Mouse (Mus musculus) midbrain, embryonic 16.5 days (tissue): ENCODE measurements at regions not wholly inside any gene's neighbourhood (a gene's known extent, or its start where the extent isn't known, plus 50 kb on each side); places are given as distances from the start of the nearest gene placed in this dataset.

Experiments used
- ATAC-seq: fragments of 200-750 bp; cut with Nextera tagmentation; 2 replicates; pipeline ENCODE4 v1.8.0; 2017; ENCODE audit warnings: moderate TSS enrichment
- H3K27ac ChIP-seq: fragments of 300-500 bp; sonication (generic); 2 replicates; pipeline ENCODE4 v1.5.1; 2014; ENCODE audit warnings: mild to moderate bottlenecking, low read length, mixed read lengths
- H3K27me3 ChIP-seq: fragments of 300-500 bp; sonication (generic); 2 replicates; pipeline ENCODE4 v1.6.1; 2014; ENCODE audit warnings: low read depth, low read length, mixed read lengths; ENCODE audit not compliant: control insufficient read depth, insufficient read depth
- H3K36me3 ChIP-seq: fragments of 300-500 bp; sonication (generic); 2 replicates; pipeline ENCODE4 v1.6.1; 2014; ENCODE audit warnings: mild to moderate bottlenecking, low read length, moderate library complexity, mixed read lengths; ENCODE audit not compliant: control insufficient read depth, insufficient read depth
- H3K4me1 ChIP-seq: fragments of 300-500 bp; sonication (generic); 2 replicates; pipeline ENCODE4 v1.6.1; 2014; ENCODE audit warnings: mild to moderate bottlenecking, low read length, mixed read lengths; ENCODE audit not compliant: control insufficient read depth, insufficient read depth
- H3K4me2 ChIP-seq: fragments of 300-500 bp; sonication (generic); 2 replicates; pipeline ENCODE4 v1.6.1; 2014; ENCODE audit warnings: mild to moderate bottlenecking, low read length, mixed read lengths
- H3K4me3 ChIP-seq: fragments of 300-500 bp; sonication (generic); 2 replicates; pipeline ENCODE4 v1.5.1; 2014; ENCODE audit warnings: low read depth, mild to moderate bottlenecking, low read length, moderate library complexity, mixed read lengths
- H3K9ac ChIP-seq: fragments of 300-500 bp; sonication (generic); 2 replicates; pipeline ENCODE4 v1.6.1; 2014; ENCODE audit warnings: low read depth, low read length, mixed read lengths
- H3K9me3 ChIP-seq: fragments of 300-500 bp; sonication (generic); replicated peaks from 2 replicates; pipeline ENCODE4 v1.6.1; 2014; ENCODE audit warnings: mild to moderate bottlenecking, low read length, mixed read lengths; ENCODE audit not compliant: control insufficient read depth, poor library complexity, severe bottlenecking
- WGBS: fragments of 180-500 bp; shearing (Covaris S2); extraction: QIAGEN DNeasy Blood & Tissue Kit; methylation state at CpG from one replicate; pipeline ENCODE4 v1.1.7; 2014; 5-methylcytosine and 5-hydroxymethylcytosine counted together

DNA sequence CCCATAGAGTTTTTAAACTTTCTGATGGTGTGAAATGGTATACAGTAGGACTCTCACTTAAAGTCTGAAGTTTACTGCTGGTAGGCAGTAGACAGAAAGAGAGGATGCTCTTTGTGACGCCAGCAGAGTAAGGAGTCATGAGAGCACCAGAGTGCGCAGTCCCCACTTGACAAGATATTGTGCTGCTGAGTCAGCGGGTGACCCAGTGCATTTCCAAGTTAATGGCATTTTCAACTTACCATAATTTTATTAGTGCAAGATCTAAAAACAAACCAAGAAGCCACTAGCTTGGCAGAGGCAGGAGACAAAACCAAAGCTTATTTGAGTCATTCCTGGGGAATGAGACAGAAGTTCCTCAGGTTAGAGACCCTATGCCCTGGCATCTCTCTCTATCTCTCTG is 213.5 kb downstream of the Etnk1 start:
- Histone ChIP-seq H3K4me2 (no peak overlapping the region), H3K9ac (no peak overlapping the region), H3K27me3 (no peaks in the 10 kb centered on the region), H3K27ac (no peak overlapping the region), H3K36me3 (no peaks in the 10 kb centered on the region), H3K4me3 (no peak overlapping the region), H3K9me3 (no peaks in the 10 kb centered on the region), H3K4me1 (no peaks in the 10 kb centered on the region; the same call in 1 of the 2 replicates)
- WGBS, result 94% methylated on average over 3 of the region's 3 CpGs
- no peak for ATAC-seq

DNA sequence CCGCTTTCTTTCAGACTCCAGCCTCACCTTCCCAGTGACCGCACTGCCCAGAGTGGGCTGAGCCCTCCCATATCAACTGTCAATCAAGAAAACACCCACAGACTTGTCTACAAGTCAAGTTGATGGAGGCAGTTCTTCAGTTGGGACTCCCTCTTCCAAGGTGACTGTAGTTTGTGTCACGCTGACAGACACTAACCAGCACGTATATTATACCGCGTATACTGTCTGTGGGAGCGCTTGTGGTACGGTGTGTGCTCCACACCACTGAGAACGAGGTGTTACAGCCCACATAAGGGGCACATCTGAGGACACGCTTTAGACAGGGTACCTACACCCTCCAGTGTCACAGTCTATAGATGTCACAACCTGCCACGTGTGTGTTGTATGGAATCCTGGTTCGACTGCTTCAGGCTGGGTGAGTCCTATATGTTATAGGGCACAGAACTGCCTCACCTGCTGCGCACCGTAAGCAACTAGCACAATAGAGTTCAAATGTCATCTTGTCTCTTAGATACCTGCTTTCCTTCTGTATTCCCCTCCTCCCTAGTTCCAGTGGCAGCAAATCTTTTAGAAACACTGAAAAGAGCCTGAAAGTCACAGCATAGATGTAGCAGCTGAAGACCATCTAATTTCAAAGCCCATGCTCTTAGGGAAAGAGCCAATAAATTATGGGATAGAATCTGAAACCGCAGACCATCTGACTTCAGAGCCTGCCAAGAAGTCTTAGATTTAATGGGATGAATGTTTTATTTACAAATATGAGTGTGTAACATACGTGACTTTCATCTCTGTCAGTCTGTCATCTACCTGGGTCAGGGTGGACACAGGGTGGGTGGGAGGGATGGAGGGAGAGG is 219.8 kb downstream of the Etnk1 start:
- no peak overlapping the region for H3K27ac ChIP-seq
- no peaks in the 10 kb centered on the region for H3K4me1 ChIP-seq
- no peaks in the 10 kb centered on the region for H3K36me3 ChIP-seq
- no peaks in the 10 kb centered on the region for H3K9me3 ChIP-seq
- 95% methylated on average over 16 of the region's 16 CpGs for WGBS
- H3K4me2 ChIP-seq, result no peak overlapping the region
- ATAC-seq, result no peak
- H3K4me3 ChIP-seq, result no peak overlapping the region
- no peak overlapping the region for H3K9ac ChIP-seq
- H3K27me3 ChIP-seq, result no peaks in the 10 kb centered on the region

DNA sequence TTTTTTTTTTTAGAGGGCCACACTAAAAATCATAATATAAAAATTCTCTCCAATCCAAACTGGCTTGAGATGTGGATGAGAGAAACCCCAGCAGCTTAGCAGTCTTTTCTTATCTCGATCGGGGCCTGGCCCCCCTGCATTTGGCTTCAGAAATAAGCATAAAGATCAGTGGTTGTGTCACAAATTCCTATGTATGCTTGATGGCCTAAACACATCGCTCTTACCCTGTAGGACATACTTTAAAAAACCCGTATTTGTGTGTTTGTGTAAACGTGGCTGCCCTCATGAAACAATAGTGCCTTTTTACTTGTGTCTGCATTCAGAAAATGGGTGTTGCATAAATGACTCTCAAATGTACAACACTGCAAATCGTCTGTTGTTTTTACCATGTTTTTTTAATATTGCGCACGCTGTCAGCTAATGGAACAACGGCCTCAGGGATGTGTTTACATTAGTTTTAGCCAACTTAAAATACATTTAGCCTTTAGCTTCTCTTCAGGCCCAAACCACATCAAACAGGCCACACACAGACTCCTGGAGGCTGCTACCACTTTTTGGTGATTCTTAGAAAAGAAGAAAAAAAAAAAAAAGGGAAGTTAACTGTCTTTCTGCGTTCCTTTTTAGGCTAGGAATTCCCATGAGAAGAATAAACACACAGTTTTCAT is 226.7 kb downstream of the Etnk1 start:
- 63% methylated on average over 10 of the region's 10 CpGs for whole genome bisulfite sequencing
- ATAC-seq, result no peak
- Histone ChIP-seq H3K4me2 (no peak overlapping the region), H3K4me3 (no peak overlapping the region), H3K27ac (no peak overlapping the region), H3K27me3 (no peaks in the 10 kb centered on the region), H3K9ac (no peak overlapping the region), H3K36me3 (no peaks in the 10 kb centered on the region), H3K9me3 (no peaks in the 10 kb centered on the region), H3K4me1 (no peaks in the 10 kb centered on the region)

DNA sequence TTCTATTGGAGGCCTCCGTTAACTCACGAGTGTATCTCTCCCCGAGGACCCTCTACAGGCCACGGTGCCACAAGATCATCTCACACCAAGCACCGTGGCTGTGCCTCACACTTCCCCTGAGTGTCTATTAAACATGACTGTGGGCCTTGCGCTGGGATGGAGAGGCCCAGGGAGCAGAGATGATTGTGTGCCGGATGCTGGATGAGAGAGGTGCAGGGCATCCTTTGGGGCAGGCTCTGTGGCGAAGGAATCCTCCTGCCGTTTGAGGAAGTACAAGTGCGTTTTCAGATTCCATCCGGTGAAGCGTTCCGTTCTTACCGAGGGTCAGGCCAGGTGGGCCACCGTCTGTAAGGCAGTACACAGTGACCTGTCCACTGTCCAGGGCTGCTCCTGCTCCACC is 227.4 kb downstream of the Etnk1 start:
- Histone ChIP-seq H3K27me3 (no peaks in the 10 kb centered on the region), H3K9me3 (no peaks in the 10 kb centered on the region), H3K36me3 (no peaks in the 10 kb centered on the region), H3K4me1 (no peaks in the 10 kb centered on the region), H3K27ac (no peak overlapping the region), H3K4me3 (no peak overlapping the region), H3K9ac (no peak overlapping the region), H3K4me2 (no peak overlapping the region)
- WGBS, result 86% methylated on average over 15 of the region's 15 CpGs
- no peak for ATAC-seq

DNA sequence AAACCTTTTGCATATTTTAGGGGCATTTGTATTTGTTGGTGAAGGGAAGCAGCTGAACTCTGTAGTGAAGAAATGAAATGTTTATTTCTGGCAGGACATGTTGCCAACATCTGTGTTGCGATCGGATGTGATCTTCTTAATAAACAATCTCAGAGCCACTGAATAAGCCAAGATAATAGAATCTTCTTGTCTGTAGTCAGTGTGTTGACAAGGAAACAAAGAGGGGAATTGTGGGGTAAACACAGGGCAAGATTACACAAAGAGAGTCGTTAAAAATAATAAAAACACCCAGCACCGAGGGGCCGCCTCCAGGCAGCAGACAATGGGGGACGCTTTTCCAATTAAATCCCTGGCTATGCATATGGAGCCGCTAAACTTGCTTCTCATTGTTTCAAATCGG is 234.4 kb downstream of the Etnk1 start:
- no peaks in the 10 kb centered on the region for H3K27me3 ChIP-seq
- H3K9me3 ChIP-seq, result no peaks in the 10 kb centered on the region
- ATAC-seq, result no peak
- H3K9ac ChIP-seq, result no peak overlapping the region
- no peak overlapping the region for H3K27ac ChIP-seq
- H3K36me3 ChIP-seq, result no peaks in the 10 kb centered on the region
- H3K4me2 ChIP-seq, result no peak overlapping the region
- 17% methylated on average over 8 of the region's 8 CpGs for WGBS
- no peaks in the 10 kb centered on the region for H3K4me1 ChIP-seq
- no peak overlapping the region for H3K4me3 ChIP-seq

DNA sequence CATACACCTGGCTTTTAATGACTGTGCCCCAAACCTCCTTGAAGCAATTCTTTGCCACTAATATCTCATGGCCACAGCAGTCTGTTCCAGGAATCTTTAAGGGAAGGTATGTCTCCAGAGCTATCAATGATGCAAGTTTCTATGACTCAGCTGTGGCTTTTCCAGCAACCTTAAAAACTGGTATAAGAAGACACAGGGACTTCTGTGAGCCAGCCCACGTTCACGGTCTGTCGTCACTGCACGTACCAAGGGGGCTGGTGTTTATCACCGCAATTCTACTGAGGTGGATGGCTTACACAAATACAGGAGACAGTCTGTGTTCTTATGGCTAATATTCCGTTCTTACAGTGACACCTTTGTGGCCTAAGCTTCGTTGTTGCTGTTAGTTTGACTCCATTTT is 234.9 kb downstream of the Etnk1 start:
- Histone ChIP-seq H3K4me1 (no peaks in the 10 kb centered on the region), H3K27me3 (no peaks in the 10 kb centered on the region), H3K27ac (no peak overlapping the region), H3K9me3 (no peaks in the 10 kb centered on the region), H3K9ac (no peak overlapping the region), H3K4me2 (no peak overlapping the region), H3K36me3 (no peaks in the 10 kb centered on the region), H3K4me3 (no peak overlapping the region)
- ATAC-seq, result no peak
- WGBS, result 84% methylated on average over 7 of the region's 7 CpGs

DNA sequence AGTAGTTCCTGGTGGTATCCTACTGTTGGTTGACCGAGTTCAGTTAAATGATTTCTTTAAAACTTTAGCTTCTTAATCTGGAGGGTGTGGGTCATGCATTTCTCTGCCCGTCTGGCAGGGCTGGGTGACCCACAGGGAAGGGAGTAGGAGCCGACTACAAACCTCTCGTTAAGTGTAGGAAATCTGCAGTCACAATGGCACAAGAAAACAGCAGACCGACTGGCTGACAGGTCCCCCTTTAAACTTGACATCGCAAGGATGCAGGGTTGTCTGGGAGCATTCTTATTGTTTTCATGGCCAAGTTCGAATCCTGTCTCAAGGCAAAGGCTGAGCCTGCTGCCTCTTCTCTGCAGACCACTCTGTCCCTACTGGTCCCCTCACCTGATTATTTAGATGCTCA is 235.7 kb downstream of the Etnk1 start:
- no peak for ATAC-seq
- no peak overlapping the region for H3K27ac ChIP-seq
- no peaks in the 10 kb centered on the region for H3K4me1 ChIP-seq
- no peak overlapping the region for H3K9ac ChIP-seq
- H3K4me2 ChIP-seq, result no peak overlapping the region
- H3K4me3 ChIP-seq, result no peak overlapping the region
- no peaks in the 10 kb centered on the region for H3K9me3 ChIP-seq
- 82% methylated on average over 7 of the region's 7 CpGs for WGBS
- H3K36me3 ChIP-seq, result no peaks in the 10 kb centered on the region
- no peaks in the 10 kb centered on the region for H3K27me3 ChIP-seq

DNA sequence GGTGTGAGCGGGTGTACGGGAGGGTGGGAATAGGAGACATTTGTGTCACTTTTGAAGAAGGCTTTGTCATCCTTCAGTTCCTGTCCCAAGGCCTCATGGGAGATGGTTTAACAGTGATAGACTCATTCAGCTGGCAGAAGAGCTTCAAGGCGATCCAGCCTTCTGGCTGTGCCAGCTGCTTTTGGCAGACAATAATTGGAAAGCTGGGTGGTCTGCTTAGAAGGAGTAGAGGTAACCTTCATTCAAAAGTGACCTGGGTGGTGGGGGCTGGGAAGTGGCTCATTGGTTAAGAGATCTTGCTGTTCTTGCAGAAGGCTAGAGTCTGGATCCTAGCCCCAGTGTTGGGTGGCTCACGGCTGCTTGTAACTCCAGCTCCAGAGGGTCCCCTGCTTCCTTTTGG is 237.5 kb downstream of the Etnk1 start:
- H3K4me2 ChIP-seq, result no peak overlapping the region
- 72% methylated on average over 4 of the region's 4 CpGs for WGBS
- no peaks in the 10 kb centered on the region for H3K27me3 ChIP-seq
- no peak overlapping the region for H3K27ac ChIP-seq
- no peak overlapping the region for H3K9ac ChIP-seq
- no peak for ATAC-seq
- H3K4me1 ChIP-seq, result no peaks in the 10 kb centered on the region
- no peaks in the 10 kb centered on the region for H3K9me3 ChIP-seq
- no peak overlapping the region for H3K4me3 ChIP-seq
- no peaks in the 10 kb centered on the region for H3K36me3 ChIP-seq

DNA sequence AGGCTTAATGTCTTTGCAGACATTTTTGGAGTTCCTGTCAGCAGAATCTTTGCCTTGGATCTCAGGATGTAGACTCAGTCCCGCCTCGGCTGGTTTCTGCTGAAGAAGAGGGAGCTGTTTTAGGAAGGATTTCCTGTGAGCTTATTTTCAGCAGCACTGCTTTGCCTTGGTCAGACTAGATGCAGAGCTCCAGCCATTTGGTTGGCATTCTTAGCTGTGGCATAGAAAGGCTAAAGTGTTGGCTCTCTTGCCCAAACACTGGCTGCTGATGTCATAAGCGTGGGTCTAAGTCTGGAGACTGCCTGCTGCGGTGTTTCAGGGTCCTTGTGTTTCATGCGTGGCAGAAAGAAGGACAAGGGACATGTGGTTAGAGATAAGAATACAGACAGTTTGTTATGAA is 245.0 kb downstream of the Etnk1 start:
- 94% methylated on average over 5 of the region's 5 CpGs for WGBS
- H3K9me3 ChIP-seq, result no peaks in the 10 kb centered on the region

More for the DNA sequence above, 245.0 kb downstream of the Etnk1 start:
- Histone ChIP-seq H3K4me1 (no peaks in the 10 kb centered on the region), H3K27ac (no peak overlapping the region), H3K27me3 (no peaks in the 10 kb centered on the region), H3K36me3 (no peaks in the 10 kb centered on the region), H3K4me2 (no peak overlapping the region), H3K9ac (no peak overlapping the region), H3K4me3 (no peak overlapping the region)
- ATAC-seq, result no peak
